Mouse (Mus musculus) layer of hippocampus, adult 11-12 months (tissue): ENCODE data around the gene Psmd13.

Source experiments
- DNase-seq: peaks from one replicate; pipeline ENCODE4 v3.0.0; 2022; ENCODE audit warnings: low spot score

Gene Psmd13

DNA sequence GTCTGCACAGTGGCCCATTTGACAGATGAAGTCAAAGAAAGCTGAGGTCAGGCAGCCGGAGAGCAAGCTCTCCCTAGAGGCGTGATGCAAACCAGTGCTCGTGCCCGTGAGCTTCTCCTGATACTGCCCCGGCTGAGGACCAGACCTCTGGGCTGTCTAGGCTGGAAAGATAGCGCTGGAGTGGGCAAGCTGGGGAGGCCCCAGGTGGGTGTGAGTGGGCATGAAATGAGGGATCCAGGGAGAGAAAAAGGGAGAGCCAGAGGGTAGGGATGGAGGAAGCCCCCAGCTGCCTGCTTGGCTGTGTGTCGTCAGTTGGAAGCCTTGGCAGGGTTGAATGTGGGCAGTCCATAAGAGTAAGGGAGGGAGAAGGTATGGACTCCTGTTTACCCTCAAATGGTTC lies 62.5 kb downstream of the Psmd13 start:
- DNase-seq = no peak

DNA sequence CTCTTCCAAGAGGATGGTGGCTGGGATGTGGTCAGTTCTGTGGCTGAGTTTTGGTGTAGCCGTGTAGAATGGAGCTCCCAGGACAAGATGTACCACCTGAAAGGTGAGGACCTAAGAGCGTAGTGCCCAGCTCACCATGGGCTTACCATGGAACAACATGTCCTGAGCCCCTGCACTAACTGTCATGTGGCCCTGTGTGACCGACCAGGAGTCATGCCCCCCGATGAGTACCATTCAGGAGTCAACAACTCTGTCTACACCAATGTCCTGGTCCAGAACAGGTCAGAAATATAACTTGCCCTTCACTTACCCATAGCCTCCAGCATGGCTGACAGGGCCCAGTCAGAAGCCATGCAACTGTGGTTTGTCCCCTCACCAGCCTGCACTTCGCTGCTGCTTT lies 63.5 kb downstream of the Psmd13 start:
- DNase-seq = no peak

DNA sequence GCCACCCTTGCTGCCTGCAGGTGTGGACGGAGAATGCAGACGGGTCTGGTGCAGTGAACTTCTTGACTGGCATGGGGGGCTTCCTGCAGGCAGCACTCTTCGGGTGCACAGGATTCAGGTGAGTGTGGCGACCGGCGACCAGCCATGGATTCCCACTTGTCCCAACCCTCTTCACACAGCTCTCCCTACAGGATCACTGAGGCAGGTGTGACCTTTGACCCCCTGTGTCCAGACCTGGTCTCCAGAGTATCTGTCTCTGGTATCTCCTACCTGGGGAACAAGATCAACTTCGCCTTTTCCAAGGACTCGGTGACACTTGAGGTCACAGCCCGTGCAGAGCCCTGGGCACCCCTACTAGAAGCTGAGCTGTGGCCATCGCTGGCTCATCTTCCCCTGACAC lies 64.5 kb downstream of the Psmd13 start:
- no peak for DNase-seq

GRCm38 (mm10) chr7:140946980-140947379 lies 65.2 kb downstream of the Psmd13 start:
- no peak for DNase-seq

GRCm38 (mm10) chr7:140948161-140948560 lies 66.4 kb downstream of the Psmd13 start:
- no peak for DNase-seq
